In genomic region chr10:81426897-81427296, GRCm38 (mm10) we compare ENCODE assay signal across 8 mouse cellular contexts. TPM values are rescaled to one million over a fixed set of nuclear protein-coding genes. Genes with fewer than 3 reads are reported as not detected.
DNase-seq lines count a peak whose midpoint lies in the region; ATAC-seq and TF ChIP-seq lines count a peak whose summit lies in the region.

No protein-coding gene starts in this region.

- no peaks in the 10 kb centered on the region for H3K36me3 ChIP-seq in forebrain, postnatal 0 days (ENCODE audit: insufficient read depth)
- no peaks in the 10 kb centered on the region for H3K36me3 ChIP-seq in hindbrain, embryonic 14.5 days (replicated peaks; ENCODE audit: control insufficient read depth, insufficient read depth)
- no peaks in the 10 kb centered on the region for H3K36me3 ChIP-seq in macrophage (ENCODE audit: inconsistent target)

- peak overlapping the region; percentile 74 for H3K4me2 ChIP-seq in forebrain, postnatal 0 days (ENCODE audit: low read depth)
- H3K4me2 ChIP-seq in hindbrain, embryonic 14.5 days (replicated peaks): peak overlapping the region; percentile 66

- no peak overlapping the region for H3K27ac ChIP-seq in forebrain, postnatal 0 days (ENCODE audit: low read depth, low read length)
- H3K27ac ChIP-seq in hindbrain, embryonic 14.5 days: no peak overlapping the region
- peak overlapping the region; percentile 44 for H3K27ac ChIP-seq in macrophage

- TF ChIP-seq CTCF in forebrain, postnatal 0 days (IDR thresholded peaks at IDR 0.05; ENCODE audit: low read depth): no peak

- H3K4me3 ChIP-seq in forebrain, postnatal 0 days (ENCODE audit: low read depth, low read length): peak overlapping the region; percentile 36
- peak overlapping the region; percentile 39 for H3K4me3 ChIP-seq in hindbrain, embryonic 14.5 days (replicated peaks; ENCODE audit: low read length)
- peak overlapping the region; percentile 66 for H3K4me3 ChIP-seq in macrophage (ENCODE audit: inconsistent target)

- ATAC-seq in cerebellum, adult (ENCODE audit: insufficient number of reproducible peaks, low FRiP score, low TSS enrichment): no peak
- no peak for ATAC-seq in forebrain, postnatal 0 days
- ATAC-seq in hindbrain, embryonic 14.5 days (ENCODE audit: low FRiP score): no peak

- H3K4me1 ChIP-seq in forebrain, postnatal 0 days (ENCODE audit: insufficient read depth): no peaks in the 10 kb centered on the region
- peaks cover 38% of the 10 kb centered on the region for H3K4me1 ChIP-seq in hindbrain, embryonic 14.5 days (replicated peaks; ENCODE audit: control insufficient read depth, insufficient read depth, low read length)

- H3K9me3 ChIP-seq in forebrain, postnatal 0 days (ENCODE audit: low read length): no peaks in the 10 kb centered on the region
- no peaks in the 10 kb centered on the region for H3K9me3 ChIP-seq in hindbrain, embryonic 14.5 days (ENCODE audit: control insufficient read depth, low read length)

- H3K27me3 ChIP-seq in forebrain, postnatal 0 days (ENCODE audit: insufficient read depth, low read length): no peaks in the 10 kb centered on the region
- H3K27me3 ChIP-seq in hindbrain, embryonic 14.5 days (ENCODE audit: control insufficient read depth, insufficient read depth, low read length): peaks cover 40% of the 10 kb centered on the region

- H3K79me2 ChIP-seq in macrophage (ENCODE audit: inconsistent target): peaks cover 73% of the 10 kb centered on the region

- WGBS in forebrain, postnatal 0 days: 2% methylated on average over 37 of the region's 38 CpGs
- WGBS in hindbrain, embryonic 14.5 days: 1% methylated on average over 30 of the region's 38 CpGs
- 1% methylated on average over 30 of the region's 38 CpGs for WGBS in macrophage (ENCODE audit: missing documents)

- peak; percentile 71 for DNase-seq in cerebellum, adult 11 months
- peak; percentile 80 for DNase-seq in cerebellum, adult 11-12 months
- DNase-seq in forebrain, postnatal 0 days: no peak
- no peak for DNase-seq in hindbrain, embryonic 14.5 days (ENCODE audit: low spot score)
- DNase-seq in left cerebral cortex, adult 8-10 months (ENCODE audit: low spot score in 2 of 2): peak; percentile 49 to 51
- DNase-seq in spleen, postnatal 4 days (ENCODE audit: low spot score in 2 of 2): peak; percentile 29 to 77

- peak overlapping the region; percentile 43 for H3K9ac ChIP-seq in forebrain, postnatal 0 days
- H3K9ac ChIP-seq in hindbrain, embryonic 14.5 days: peak overlapping the region; percentile 57

RNA-seq across cellular contexts. Expression of gene Nfic, which starts 28.5 kb away (rescaled TPM):
- total RNA-seq in forebrain, postnatal 0 days (2014; rRNA removed): 9.0 and 14.5 TPM in 2 replicates
- 14.8 and 23.1 TPM in 2 replicates for polyA plus RNA-seq in forebrain, postnatal 0 days (2015; fragmentation: Nextera tagmentation; extraction: Ambion mirVana)
- polyA plus RNA-seq in hindbrain, embryonic 14.5 days (2014; fragmentation: Nextera tagmentation; extraction: Ambion mirVana): 17.3 and 25.8 TPM in 2 replicates
- total RNA-seq in left cerebral cortex, adult 8-10 months (2022): 10 to 100 TPM; 83.3 to 98.1 (median 85.4) TPM
- total RNA-seq in macrophage (2018; cell fraction: chromatin; rRNA removed): 10 to 100 TPM in 18 of 26 experiments, 1 to 10 TPM in 8; 2.2 to 42.9 (median 17.2) TPM
- total RNA-seq in macrophage (2018; cell fraction: cytosol; rRNA removed): 100 to 1,000 TPM in 1 of 26 experiments, 10 to 100 TPM in 25; 25.2 to 102 (median 68.1) TPM
- 10 to 100 TPM in 24 of 26 experiments, 1 to 10 TPM in 2; 8.2 to 98.8 (median 37.1) TPM for total RNA-seq in macrophage (2018; cell fraction: nucleus; rRNA removed)
- polyA plus RNA-seq in macrophage (2018): 33.6 to 60.6 TPM (median 57.7 TPM) in 3 replicates

RNA-seq across cellular contexts. Expression of gene Smim24, which starts 34.0 kb away (rescaled TPM):
- total RNA-seq in forebrain, postnatal 0 days (2014; rRNA removed): 0.77 and 1.3 TPM in 2 replicates
- 1.7 TPM in 2 replicates for polyA plus RNA-seq in forebrain, postnatal 0 days (2015; fragmentation: Nextera tagmentation; extraction: Ambion mirVana)
- polyA plus RNA-seq in hindbrain, embryonic 14.5 days (2014; fragmentation: Nextera tagmentation; extraction: Ambion mirVana): 0.84 and 1.3 TPM in 2 replicates
- total RNA-seq in left cerebral cortex, adult 8-10 months (2022): 1 to 10 TPM in 2 of 4 experiments, under 1 TPM in 2; 0.50 to 1.6 (median 0.84) TPM
- 1 to 10 TPM in 19 of 26 experiments, under 1 TPM in 2, not detected in 5; 0.62 to 6.3 (median 2.6) TPM for total RNA-seq in macrophage (2018; cell fraction: chromatin; rRNA removed)
- total RNA-seq in macrophage (2018; cell fraction: cytosol; rRNA removed): 10 to 100 TPM in 25 of 26 experiments, 1 to 10 TPM in 1; 9.7 to 17.7 (median 13.3) TPM
- 10 to 100 TPM in 1 of 26 experiments, 1 to 10 TPM in 25; 1.4 to 11.8 (median 5.5) TPM for total RNA-seq in macrophage (2018; cell fraction: nucleus; rRNA removed)
- polyA plus RNA-seq in macrophage (2018): 9.6 to 21.8 TPM (median 14.6 TPM) in 3 replicates

RNA-seq across cellular contexts. Expression of gene Gm48552, which starts 38.1 kb away (rescaled TPM):
- total RNA-seq in forebrain, postnatal 0 days (2014; rRNA removed): 5.8 and 16.6 TPM in 2 replicates
- polyA plus RNA-seq in forebrain, postnatal 0 days (2015; fragmentation: Nextera tagmentation; extraction: Ambion mirVana): 1.9 and 3.7 TPM in 2 replicates
- polyA plus RNA-seq in hindbrain, embryonic 14.5 days (2014; fragmentation: Nextera tagmentation; extraction: Ambion mirVana): 1.9 and 2.2 TPM in 2 replicates
- 1 to 10 TPM; 2.5 to 3.3 (median 2.6) TPM for total RNA-seq in left cerebral cortex, adult 8-10 months (2022)
- total RNA-seq in macrophage (2018; cell fraction: chromatin; rRNA removed): 1 to 10 TPM in 17 of 26 experiments, not detected in 9; 1.1 to 5.7 (median 2.3) TPM
- 1 to 10 TPM in 1 of 26 experiments, under 1 TPM in 7, not detected in 18; 0.22 to 1.1 (median 0.36) TPM for total RNA-seq in macrophage (2018; cell fraction: cytosol; rRNA removed)
- total RNA-seq in macrophage (2018; cell fraction: nucleus; rRNA removed): 1 to 10 TPM in 9 of 26 experiments, under 1 TPM in 1, not detected in 16; 0.63 to 8.6 (median 2.8) TPM
- polyA plus RNA-seq in macrophage (2018): 0.57 TPM in 1 of 3 replicates, not detected in the others

RNA-seq across cellular contexts. Expression of gene Gm48551, which starts 42.6 kb away (rescaled TPM):
- 2.5 and 3.3 TPM in 2 replicates for total RNA-seq in forebrain, postnatal 0 days (2014; rRNA removed)
- polyA plus RNA-seq in forebrain, postnatal 0 days (2015; fragmentation: Nextera tagmentation; extraction: Ambion mirVana): 5.0 and 7.3 TPM in 2 replicates
- polyA plus RNA-seq in hindbrain, embryonic 14.5 days (2014; fragmentation: Nextera tagmentation; extraction: Ambion mirVana): 5.5 and 5.7 TPM in 2 replicates
- total RNA-seq in left cerebral cortex, adult 8-10 months (2022): 1 to 10 TPM; 2.0 to 5.2 (median 4.0) TPM
- 1 to 10 TPM in 22 of 26 experiments, under 1 TPM in 3, not detected in 1; 0.38 to 4.3 (median 2.4) TPM for total RNA-seq in macrophage (2018; cell fraction: chromatin; rRNA removed)
- total RNA-seq in macrophage (2018; cell fraction: cytosol; rRNA removed): 1 to 10 TPM in 1 of 26 experiments, under 1 TPM in 25; 0.15 to 1.2 (median 0.53) TPM
- 1 to 10 TPM in 25 of 26 experiments, under 1 TPM in 1; 0.81 to 7.0 (median 2.7) TPM for total RNA-seq in macrophage (2018; cell fraction: nucleus; rRNA removed)
- polyA plus RNA-seq in macrophage (2018): 0.07 to 1.0 TPM (median 0.46 TPM) in 3 replicates

RNA-seq across cellular contexts. Expression of gene Dohh, which starts 42.7 kb away (rescaled TPM):
- total RNA-seq in forebrain, postnatal 0 days (2014; rRNA removed): 126 and 139 TPM in 2 replicates
- polyA plus RNA-seq in forebrain, postnatal 0 days (2015; fragmentation: Nextera tagmentation; extraction: Ambion mirVana): 111 and 125 TPM in 2 replicates
- polyA plus RNA-seq in hindbrain, embryonic 14.5 days (2014; fragmentation: Nextera tagmentation; extraction: Ambion mirVana): 68.9 TPM in 2 replicates
- total RNA-seq in left cerebral cortex, adult 8-10 months (2022): 10 to 100 TPM; 81.4 to 89.7 (median 85.5) TPM
- 10 to 100 TPM in 20 of 26 experiments, 1 to 10 TPM in 6; 5.0 to 26.5 (median 14.1) TPM for total RNA-seq in macrophage (2018; cell fraction: chromatin; rRNA removed)
- 10 to 100 TPM; 21.6 to 41.1 (median 29.6) TPM for total RNA-seq in macrophage (2018; cell fraction: cytosol; rRNA removed)
- total RNA-seq in macrophage (2018; cell fraction: nucleus; rRNA removed): 10 to 100 TPM in 24 of 26 experiments, 1 to 10 TPM in 2; 9.0 to 30.8 (median 16.6) TPM
- polyA plus RNA-seq in macrophage (2018): 21.0 to 48.1 TPM (median 32.0 TPM) in 3 replicates

Comparison
In these comparisons a context has a peak if more than half of its experiments do, and no peak if none do; other contexts are left out.
1. DNase-seq: peak in cerebellum, adult 11 months (single experiment), cerebellum, adult 11-12 months (single experiment), left cerebral cortex, adult 8-10 months (2 of 2) and spleen, postnatal 4 days (2 of 2); none in forebrain, postnatal 0 days (single experiment) and hindbrain, embryonic 14.5 days (single experiment).
2. Peak in every context shown above with its lines, with median percentiles within 50 percentile points of each other: H3K4me3 ChIP-seq.